Mouse (Mus musculus): ENCODE data around the gene Dpm2.

Gene Dpm2

DNA sequence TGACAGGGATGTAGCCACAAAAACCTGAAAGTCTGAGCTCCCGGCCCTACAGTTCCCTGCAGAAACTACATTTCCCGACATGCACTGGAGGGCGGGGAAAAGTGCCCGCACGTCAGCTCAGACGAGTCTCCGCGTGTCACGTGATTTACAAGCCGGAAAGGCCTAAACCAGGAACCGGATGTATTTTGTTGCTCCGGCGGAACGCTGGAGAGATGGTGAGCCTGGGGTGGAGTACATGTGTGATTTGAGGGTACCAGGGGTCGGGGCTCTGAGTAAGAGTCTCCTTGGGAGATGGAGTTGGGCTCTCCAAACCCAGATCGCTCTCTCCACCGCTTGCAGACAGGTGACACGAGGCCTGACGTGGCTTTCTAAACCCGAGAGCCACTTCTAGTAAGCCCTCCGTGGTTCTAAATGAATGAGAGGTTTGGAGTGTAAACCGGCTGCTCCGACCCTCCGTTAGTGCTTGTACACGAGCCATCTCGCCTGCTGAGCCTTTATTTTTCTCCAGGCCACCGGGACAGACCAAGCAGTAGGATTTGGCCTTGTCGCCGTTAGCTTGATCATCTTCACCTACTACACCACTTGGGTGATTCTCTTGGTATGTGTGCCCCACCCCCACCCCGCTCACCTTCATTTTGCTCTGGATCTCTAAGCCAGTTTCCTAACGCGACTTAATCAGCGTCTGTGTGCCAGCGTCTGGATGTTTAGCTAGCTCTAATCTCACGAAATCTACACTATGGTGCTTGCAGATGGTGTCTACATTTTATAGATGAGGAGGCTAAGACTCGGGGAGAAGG is at the start of gene Dpm2:
Gene Dpm2 (plus strand): TSS at position 161 of the 797 bp plus-strand sequence.
- peak; percentile 91 for DNase-seq

- peak; percentile 95 for DNase-seq
These were observed 46.1 kb upstream of the Dpm2 start for GRCm38 (mm10) chr2:32524536-32525031.

DNA sequence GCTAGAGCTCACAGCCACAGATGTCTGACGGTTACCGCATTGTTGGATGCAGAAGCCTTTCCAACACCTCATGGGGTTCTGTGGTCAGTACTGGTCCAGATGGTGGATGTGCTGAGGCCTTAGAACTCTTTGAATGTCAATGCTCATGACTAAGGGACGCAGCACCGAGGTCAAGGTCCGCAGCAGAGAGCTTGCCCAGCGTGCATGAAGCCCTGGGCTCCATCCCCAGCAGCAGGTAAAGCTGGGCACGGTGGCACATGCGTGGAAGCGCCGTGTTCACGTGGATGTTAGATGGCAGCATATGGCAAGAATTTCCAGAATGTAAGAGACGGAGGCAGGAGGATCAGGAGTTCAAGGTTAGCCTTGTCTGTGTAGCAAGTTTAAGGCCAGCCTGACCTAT is 44.8 kb upstream of the Dpm2 start:
- DNase-seq = peak; percentile 75

DNA sequence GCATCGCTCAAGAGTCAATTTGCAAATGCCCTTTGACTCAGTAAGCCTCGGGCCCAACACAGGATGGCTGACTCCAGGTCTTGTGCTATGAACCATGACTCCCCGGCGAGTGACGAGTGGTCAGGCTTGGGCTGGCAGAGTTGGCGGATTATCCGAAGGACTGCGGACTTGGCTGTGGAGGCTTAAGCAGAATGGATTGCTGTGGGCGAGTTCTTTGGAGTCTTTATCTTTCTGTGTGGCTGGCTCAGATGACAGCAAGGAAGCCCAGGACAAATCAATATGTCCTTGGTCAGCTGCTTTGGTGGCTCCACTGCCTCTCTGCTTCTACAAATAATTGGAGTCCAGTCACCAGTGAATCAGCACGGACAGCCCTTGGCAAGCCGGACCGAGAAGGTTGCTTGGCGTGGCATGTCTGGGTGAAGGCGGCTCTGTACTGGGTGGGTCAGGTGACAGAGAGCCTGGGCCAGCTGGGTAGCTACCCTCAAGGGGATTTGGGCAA is 43.1 kb upstream of the Dpm2 start:
- DNase-seq = peak; percentile 91

DNA sequence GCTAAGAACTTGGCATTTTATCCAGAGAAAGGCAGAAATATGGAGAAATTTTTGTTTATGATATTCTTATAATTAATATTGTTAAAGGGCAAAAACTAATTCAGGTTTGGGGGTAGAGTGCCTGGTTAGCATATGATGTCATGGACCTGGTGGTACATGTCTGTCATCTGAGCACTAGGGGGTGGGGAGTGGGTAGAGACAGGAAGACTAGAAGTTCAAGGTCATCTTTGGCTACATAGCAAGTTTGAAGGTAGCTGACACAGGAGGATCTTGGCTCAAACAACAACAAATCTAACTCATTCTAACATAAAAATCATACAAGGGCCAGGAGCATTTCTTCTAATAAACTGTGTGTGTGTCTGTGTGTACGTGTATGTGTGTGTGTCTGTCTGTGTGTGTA is 42.3 kb upstream of the Dpm2 start:
- no peak for DNase-seq

GRCm38 (mm10) chr2:32530479-32530878 is 40.2 kb upstream of the Dpm2 start:
- DNase-seq = peak; percentile 59

DNA sequence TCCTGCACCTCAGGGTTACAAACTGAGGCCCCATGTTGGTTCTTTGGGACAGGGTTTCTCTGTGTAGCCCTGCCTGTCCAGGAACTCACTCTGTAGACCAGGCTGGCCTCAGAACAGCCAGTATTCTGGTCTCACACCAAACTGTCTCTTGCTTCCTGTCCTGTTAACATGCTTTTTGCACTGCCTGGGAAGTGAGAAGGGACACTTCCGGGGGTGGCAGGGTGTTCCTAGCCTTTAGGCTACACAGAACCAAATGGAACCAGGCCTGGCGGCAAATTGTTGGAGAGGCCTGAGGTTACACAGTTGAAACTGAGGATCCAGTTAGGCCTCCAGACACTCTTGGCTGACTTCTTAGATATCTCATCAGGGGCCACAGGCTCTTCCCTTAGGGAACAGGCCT is 37.5 kb upstream of the Dpm2 start:
- DNase-seq = no peak

DNA sequence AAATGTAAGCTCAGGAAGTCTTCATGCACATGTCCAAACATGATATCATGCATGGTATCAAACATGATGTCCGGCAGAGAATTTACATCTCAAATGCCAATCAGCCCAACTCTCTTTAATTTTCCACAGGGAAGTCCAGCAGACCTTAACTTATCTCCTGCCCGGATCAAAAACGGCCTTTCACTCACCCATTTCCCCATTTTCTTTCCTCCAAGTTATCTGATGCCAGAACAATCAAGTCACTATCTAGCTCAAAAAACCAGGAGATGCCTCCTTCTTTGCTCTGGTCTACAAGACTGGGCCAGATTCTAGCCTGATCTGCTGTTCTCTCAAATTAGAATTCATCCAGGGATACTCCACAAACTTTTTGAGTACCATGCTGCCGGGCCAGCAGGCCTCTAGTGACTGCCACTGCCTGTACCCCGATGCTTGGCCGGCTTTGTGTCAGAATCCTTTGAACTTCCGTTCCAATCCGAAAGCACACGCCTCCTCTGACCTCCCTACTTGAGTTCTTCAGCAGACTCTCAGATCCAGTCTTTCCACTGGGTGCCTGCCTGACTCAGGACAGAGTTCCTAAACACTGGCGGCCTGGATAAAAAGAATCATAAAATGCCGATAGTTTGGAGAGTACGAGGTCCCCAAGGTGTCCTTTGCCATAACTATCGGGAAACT is 36.5 kb upstream of the Dpm2 start:
- DNase-seq = peak; percentile 75

GRCm38 (mm10) chr2:32534733-32535471 is 35.8 kb upstream of the Dpm2 start, which contains the start of gene Fam102a:
TSS of gene Fam102a (plus strand) at chr2:32535332.
- peak; percentile 98 for DNase-seq

GRCm38 (mm10) chr2:32535501-32535991 is 35.1 kb upstream of the Dpm2 start:
- peak; percentile 80 for DNase-seq

- DNase-seq = peak; percentile 72
These were observed 34.5 kb upstream of the Dpm2 start for GRCm38 (mm10) chr2:32536086-32536633.

DNA sequence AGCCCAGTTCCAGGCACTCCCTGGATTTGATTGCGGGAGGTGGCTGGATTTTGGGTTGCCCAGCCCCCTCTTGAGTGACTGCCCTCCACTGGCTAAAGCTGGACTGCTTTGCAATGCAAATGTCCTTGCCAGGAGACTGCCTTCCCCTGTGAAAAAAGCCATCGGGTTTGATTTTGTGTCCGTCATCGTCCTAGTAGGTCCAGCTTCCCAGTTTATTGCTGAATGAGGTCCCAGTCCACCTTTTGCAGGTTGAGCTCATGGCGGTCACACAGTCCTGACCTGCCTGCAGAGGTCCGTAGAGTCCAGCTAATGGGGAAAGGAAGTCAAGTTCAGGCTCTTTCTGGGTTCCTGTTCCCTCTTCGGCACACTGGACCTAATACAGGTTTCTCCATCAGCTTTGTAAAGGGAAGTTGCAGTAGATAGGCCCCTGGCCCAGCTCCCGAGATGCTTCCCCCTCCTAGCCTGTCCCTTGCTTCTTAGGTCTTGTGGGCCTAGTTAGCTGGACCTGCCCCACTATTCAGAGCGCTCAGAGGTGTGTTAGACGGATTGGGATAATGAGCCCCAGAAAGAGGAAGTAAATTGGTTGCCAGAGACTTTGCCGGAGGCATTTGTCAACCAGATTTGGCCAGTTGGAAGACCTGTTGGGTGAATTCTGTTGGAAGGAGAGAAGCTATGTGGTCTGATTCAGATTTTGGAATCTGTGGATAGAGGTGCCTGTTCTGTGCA is 33.9 kb upstream of the Dpm2 start:
- DNase-seq = peak; percentile 82

DNA sequence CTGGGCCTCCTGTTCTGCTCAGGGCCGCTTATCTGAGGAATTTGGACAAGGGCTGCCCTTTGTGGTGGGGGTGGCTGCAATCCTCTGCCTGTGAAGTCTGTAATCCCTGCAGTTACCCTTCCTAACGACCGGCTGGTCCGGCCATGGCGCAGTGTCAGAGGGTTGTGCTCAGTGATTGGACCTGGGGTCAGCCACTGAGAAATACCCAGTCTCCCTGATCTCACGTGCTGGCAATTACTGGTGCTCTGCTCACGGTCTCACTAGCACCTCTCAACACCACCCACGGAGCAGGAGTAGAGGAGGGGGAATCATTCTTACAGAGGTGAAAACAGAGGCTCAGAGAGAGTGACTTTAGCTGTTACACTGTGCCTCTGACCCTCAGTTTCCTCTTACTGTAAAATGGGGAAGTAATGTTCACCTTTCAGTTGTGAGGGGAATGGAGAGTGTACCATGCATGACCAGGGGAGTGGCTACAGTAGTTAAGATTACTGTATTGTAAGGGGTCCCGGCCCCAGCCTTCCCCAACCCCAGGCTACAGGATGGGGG is 33.2 kb upstream of the Dpm2 start:
- peak; percentile 71 for DNase-seq

GRCm38 (mm10) chr2:32537941-32538340 is 32.7 kb upstream of the Dpm2 start:
- DNase-seq = peak; percentile 35

DNA sequence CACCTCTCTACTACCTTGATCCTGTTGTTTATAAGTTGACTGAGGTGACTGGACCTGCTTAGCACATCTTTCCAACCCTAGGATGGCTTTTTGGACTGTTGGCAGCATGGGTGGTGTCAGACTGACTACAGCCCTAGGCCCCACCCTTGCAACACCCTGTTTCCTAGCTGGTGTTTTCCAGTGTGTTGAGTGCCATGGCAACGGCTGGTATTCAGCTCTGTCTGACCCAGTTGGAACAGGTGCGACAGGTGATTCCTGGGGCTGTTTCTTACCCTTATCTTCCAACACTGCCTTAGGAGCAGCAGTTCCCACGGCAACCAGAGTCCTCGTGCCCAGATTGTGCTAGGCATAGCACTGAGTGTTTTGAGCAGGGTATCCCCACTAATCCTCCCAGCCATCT is 32.2 kb upstream of the Dpm2 start:
- DNase-seq = peak; percentile 47

DNA sequence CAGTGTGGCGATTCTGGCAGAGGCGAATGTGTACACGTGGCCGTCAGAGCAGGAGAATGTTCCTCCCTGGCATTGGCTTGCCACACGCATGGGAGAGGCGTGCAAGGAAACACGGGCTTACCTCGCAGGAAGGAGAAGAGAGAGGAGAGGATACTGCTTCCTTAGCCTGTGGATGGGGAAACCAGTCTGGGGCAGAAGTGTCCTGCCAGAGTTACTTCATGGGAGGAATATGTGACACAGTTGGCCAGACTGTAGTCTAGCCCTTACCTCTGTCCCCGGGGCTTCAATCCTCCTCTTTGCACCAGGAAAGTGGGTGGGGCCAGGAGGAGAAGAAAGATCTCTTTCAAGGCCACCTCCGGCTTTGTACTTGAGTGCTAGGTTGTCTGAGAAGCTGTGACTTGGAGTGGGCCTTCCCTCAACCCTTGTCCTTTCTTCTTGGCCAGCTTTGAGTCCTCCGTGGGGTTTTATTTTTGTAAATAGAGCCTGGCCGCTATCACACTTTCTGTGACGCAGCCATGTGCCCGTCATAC is 31.1 kb upstream of the Dpm2 start:
- DNase-seq = peak; percentile 20

DNA sequence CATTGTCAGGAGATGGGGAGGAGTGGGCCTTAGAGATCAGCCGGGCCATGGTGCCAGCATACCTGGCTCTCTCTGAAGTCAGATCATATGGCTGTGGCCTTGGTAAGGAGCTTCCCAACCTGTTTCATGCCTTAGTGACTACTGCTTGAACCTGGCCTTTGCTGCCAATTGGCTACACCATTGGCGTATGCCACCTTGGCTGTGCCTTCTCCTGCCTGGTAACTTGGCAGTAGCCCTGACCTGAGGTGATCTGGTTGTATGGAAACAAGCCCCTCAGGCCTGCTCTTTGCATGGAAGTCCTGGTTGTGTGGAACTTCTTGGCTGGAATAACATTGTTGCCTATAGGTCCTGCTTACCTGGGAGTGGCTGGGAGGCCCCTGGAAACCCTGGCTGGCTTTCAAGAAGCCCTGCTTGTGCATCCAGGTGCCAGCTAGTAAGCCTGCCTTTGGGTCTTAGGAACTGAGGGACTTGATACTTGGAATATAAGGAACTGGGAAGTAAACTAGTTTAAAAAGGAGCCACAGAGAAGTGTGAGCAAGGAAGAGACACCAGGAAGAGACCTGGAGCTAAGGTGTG is 29.2 kb upstream of the Dpm2 start:
- peak; percentile 19 for DNase-seq

- DNase-seq = no peak
These were observed 28.6 kb upstream of the Dpm2 start for GRCm38 (mm10) chr2:32541986-32542573.

DNA sequence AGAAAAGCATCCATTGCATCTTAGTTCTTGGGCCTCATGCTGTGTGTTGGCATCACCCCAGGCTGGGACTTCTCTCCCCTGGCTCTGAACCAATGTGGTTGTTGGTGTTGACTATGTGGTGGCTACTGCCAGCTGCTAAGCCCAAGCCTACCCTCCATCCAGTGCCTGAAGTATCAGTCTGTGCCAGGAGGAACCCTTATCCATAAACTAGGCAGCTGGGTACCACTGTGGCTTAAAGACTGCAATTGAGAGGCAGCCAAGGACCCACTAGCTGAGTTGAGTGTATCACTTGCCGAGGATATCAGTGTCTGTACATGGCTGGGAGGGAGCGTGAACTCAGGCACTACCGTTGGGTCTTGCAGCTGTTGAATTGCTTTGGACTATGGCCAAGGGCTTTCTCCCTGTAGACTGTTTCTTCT is 27.6 kb upstream of the Dpm2 start:
- DNase-seq = no peak

- peak; percentile 40 for DNase-seq
These were observed 23.7 kb upstream of the Dpm2 start for GRCm38 (mm10) chr2:32546951-32547350.

DNA sequence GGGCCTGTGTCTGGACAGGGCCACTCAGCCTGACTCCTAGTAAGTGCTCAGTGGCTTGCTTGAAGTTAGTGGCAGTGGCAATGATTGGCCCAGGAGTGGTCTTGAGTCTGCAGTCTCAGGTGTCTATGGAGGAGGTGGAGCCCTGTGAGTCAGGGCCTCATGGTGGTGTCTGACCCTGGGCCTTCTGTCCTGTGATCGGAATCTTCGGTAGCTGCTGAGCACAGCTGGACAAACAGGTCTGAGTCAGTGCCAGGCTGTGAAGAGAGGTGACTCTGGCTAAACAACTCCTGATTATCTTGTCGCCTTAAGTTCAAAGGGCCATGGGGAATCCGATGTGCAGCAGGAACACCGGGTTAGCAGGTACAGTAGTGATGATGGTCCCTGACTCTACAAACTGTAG is 23.3 kb upstream of the Dpm2 start:
- DNase-seq = no peak

Measured in kidney, adult 11 months (tissue).